Mouse (Mus musculus): ENCODE results near the gene Ip6k1.

The Ip6k1 gene

DNA sequence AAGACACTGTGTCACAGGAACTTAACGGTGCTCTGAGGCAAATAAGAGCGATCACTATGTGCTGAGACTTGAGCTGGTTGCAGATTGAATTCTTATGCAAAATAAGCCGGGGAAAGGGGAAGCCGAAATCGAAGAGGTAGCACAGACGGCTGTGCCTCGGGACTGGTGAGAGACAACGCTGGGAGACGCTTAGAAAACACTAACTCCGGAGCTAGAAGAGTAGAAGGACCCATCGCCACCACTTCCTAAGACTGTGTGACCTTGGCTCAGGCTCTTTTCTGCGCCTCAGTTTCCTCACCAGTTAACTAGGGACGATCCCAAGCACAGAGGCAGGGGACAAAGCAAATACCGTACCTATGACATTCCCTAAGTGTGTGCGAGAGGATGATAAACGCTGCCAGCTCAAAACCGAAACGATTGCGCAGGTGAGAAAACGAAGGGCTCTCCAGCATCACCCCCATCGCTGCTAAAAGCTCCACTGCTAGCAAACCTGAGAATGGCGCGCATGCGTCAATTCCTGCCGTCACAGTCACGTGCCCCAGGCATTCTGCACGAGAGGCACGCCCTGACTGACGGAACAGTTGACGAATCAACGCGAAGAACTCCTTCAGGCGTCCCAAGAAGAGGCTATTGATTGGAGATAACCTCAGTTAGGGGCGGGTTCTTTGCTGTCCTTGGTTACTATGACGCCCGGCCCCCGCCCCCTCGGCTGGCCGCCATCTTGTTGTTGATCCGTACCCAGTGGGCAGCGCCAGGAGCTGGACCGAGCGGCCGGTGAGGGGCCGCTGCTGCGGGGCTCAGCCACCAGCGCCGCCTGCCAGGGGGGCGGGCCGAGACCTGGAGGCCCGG is at the start of gene Ip6k1:
Gene Ip6k1 (plus strand): TSS at position 580 of the 849 bp plus-strand sequence.
- WGBS: under 1% methylated on average over 51 of the region's 51 CpGs

DNA sequence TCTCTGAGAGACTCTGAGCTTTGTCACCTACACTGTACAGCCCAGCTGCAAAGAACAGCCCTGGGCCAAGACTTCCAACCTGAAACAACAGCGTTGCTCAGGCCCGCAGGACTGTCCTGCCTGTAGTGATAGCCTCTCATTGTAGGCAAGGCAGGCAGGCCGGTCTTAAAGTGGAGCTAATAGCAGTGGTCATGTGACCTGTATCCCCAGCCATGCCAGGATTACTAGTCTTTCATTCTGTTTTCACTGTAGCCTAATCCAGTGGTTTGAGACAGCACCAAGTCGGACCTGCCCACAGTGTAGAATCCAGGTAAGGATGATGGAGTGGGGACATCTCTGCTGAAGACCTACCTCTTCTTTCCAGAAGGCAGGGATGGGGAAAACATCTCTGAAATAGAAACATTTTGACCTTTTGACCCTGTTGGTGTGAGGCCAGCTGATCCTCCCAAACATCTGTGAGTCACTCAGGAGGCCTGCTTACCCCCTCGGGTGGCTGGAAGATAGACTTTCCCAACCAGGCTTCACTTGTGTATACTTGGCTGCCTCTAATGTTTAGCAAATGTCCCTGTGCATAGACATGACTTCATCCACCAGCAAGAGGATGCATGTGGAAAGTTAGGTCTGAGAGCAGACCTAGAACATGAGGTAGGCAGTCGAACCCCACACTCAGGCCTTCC is 46.5 kb upstream of the Ip6k1 start:
- WGBS: 86% methylated on average over 6 of the region's 6 CpGs

DNA sequence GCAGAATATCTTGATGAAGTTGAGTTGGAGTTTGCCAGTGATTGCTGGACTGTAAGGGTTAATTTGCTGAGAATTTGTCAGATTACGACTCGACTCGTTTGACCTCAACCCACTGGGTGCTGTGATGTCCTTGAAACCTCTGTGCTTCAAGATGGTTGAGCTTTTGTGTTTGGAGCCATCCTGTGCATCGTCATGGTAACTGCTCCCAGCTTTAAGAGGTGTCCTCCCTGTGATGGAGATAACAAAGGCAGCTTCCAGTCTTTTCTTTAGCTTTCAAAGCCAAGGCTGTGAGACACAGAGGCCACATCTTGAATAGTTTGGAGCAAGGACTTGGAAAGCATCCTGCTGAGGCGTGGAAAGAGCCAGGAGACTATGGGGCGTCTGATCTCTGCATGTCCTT is 45.2 kb upstream of the Ip6k1 start:
- 58% methylated on average over 6 of the region's 6 CpGs for whole genome bisulfite sequencing

DNA sequence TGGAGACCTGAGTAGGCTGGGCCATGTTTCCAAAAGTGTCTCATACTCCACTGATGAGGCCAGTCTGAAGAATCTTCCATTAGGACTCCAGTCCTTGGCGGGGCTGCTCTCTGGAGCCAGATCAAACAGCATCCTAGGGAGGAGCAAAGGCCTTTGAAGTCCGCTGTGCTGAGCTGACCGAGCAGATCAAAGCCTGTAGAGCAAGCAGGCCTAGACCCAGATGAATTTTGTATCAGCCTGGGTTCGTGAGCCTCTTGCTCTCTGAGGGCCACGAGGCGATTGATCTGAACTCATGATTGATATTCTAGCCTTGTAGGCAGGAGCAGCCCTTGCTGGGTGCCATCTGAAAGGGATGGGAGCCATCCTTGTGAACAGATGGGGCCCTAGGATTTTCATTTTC is 42.4 kb upstream of the Ip6k1 start:
- 72% methylated on average over 6 of the region's 6 CpGs for WGBS

DNA sequence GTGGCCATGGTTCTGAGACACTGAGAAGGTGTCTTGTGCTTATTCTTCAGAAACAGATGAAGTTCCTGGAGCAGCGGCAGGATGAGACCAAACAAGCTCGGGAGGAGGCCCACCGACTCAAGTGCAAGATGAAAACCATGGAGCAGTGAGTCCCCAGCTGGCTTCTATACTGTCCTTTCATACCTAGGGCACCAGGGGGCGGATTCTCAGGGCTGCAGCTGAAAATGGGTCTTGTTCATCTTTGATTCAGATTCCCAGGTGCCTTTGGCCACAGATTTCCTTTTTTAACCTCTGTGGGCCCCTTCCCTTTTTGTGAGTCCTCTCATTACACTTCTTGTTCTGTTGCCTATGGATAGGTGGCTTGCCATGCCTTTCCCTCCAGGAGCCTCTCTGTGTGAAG is 41.4 kb upstream of the Ip6k1 start:
- WGBS: 73% methylated on average over 4 of the region's 4 CpGs

DNA sequence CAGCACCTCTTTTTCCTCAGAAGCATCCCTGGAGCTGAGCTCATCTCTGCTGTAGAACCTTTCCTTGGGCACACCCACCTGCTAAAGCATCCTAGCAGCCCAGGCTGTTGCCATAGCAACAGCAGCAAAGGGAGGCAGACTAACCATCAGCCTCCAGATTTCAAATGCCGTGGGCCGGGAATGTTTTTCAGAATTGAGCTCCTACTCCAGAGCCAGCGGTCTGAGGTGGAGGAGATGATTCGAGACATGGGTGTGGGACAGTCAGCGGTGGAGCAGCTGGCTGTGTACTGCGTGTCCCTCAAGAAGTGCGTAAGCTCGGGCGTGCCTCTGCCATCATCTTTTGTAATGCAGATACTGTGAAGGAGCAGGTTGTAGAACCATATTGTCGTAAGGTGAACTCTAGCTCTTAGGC is 40.9 kb upstream of the Ip6k1 start:
- 38% methylated on average over 10 of the region's 10 CpGs for WGBS

DNA sequence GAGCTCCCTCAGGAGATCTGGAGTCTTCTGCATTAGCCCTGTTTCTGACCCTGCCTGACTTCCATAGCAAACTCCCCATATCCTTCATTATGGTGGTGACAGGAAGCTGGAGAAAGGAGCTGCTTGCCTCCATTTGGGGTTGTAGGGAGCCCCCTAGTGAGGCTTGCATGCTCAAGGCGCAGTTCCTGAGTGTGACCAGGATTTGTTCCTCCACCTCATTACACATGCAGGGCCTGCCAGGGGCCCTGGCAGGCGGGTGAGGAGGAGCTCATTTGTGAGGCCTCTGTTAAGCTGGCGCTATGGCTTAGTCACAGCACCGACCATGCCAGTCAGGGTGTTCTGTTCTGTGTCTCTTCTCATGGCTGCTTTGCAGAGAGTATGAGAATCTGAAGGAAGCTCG is 40.4 kb upstream of the Ip6k1 start:
- 17% methylated on average over 5 of the region's 5 CpGs for WGBS

DNA sequence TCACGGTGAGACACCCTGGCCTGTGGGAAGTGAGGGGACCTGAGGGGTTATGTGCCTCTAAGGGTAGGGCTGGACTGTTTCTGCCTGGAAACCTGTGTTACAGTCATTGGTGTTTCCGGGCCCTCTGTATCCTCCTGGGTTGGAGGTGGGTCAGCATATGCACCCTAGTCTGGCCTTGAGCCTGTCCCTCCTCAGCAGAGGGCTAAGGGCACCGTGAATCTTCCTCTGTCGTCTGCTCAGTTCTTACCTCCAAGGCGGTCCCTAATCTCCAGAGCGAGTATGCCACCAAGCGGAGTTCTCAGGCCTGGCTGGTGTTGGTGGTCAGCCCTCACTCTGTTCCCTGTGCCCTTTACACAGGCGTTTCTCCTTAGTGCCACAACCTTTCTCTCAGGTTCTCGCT is 39.4 kb upstream of the Ip6k1 start:
- 94% methylated on average over 9 of the region's 9 CpGs for WGBS

DNA sequence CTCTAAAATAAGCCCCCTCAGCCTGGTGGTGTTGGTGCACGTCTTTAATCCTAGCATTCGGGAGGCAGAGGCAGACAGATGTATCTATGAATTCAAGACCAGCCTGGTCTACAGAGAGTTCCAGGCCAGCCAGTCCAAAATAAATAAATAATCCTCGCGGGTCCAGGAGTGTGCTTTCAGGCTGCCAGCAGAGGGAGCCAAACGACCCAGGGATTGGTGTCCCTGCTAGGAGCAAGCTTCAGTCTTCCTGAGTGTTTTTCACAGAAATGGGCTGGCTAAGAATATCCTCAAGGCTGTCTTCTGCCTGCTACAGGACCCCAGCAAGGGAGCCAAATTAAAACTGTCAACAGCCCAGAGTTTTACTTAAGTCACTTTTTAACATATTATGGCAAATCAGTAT is 38.6 kb upstream of the Ip6k1 start:
- WGBS: 13% methylated on average over 5 of the region's 5 CpGs

DNA sequence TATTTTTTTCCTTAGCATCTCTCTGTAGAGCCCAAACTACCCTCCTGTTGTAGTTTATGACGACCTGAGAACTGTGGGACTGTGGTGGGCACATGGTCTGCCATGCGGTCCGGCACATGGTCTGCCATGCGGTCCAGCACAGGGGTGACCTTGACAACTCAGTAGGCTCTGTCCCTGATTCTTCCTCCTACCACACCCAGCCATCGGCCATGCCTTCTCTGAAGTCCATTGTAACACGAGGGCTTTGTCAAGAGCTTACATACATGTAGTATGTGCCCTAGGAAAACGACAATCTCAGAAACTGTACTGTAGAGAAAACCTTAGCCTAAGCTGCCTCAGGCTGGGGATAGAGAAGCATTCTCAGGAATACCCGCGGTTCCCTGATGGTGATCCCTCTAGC is 37.6 kb upstream of the Ip6k1 start:
- WGBS: 88% methylated on average over 9 of the region's 9 CpGs

DNA sequence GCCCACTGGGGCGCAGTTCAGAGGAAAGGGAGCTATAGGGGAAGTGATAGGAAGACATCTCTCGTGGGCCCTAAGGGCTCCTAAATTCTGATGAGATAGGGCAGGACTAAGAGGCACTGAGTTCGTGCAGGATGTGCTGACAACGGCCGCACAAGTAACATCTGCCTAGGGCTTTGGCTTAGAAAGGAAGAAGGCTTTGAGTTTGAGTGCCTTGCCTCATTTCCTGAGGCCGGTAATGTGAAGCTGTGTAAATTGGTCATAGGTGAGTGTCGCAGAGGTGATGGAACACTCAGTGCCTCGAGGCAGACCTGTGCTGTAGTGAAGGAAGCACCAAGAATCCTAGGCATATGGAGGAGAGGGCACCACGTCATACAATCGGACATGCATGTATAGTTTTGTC is 35.6 kb upstream of the Ip6k1 start:
- WGBS: 89% methylated on average over 10 of the region's 10 CpGs

DNA sequence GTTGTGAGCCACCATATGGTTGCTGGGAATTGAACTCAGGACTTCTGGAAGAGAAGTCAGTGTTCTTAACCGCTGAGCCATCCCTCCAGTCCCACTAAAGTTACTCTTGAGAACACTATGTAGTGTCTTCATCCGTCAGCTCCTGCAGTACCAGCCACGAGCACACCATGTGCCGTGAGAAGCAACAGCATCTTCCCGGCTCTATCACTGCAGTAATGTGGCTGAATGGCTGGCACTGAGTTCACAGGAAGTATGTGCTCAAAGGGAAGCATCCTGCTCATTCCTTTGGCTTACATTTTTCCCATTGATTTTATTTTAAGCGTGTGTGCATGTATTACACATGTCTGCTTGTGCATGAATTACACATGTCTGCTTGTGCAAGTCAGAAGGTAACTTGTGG is 34.9 kb upstream of the Ip6k1 start:
- 63% methylated on average over 6 of the region's 6 CpGs for WGBS

DNA sequence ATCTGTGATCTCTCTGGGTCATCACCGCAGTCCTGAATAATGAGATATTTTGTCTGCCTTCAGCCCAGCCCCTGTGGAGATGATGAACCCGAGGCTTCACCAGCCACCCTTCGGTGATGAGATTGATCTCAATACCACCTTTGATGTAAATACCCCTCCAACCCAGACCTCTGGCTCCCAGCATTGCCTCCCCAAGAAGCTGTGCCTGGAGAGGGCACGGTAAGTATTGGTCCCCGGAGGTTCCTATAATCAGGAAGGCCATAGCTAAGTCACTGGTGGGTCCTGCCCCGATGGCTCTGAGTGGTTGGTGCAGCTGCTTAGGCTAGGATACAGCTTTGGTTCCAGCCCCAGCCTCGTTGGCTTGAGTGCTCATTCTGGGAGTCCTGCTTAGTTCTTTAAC is 33.8 kb upstream of the Ip6k1 start:
- 91% methylated on average over 7 of the region's 7 CpGs for WGBS

DNA sequence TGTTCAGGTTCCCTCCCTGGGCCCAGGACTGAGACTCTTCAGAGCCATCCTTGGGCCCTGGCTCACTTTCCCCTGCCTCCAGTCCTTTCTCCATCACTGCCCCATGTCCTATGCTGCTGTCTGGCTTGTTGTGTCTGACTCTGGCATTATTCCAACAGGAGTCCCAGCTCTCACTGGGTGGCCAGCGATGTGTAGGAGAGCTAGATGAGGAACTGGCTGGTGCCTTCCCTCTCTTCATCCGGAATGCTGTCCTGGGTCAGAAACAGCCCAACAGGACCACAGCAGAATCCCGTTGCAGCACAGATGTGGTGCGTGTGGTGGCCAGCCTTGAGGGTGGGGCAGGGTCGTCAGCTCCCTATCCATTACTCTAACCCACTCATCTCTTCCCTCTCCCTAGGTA is 32.0 kb upstream of the Ip6k1 start:
- 87% methylated on average over 5 of the region's 5 CpGs for WGBS

DNA sequence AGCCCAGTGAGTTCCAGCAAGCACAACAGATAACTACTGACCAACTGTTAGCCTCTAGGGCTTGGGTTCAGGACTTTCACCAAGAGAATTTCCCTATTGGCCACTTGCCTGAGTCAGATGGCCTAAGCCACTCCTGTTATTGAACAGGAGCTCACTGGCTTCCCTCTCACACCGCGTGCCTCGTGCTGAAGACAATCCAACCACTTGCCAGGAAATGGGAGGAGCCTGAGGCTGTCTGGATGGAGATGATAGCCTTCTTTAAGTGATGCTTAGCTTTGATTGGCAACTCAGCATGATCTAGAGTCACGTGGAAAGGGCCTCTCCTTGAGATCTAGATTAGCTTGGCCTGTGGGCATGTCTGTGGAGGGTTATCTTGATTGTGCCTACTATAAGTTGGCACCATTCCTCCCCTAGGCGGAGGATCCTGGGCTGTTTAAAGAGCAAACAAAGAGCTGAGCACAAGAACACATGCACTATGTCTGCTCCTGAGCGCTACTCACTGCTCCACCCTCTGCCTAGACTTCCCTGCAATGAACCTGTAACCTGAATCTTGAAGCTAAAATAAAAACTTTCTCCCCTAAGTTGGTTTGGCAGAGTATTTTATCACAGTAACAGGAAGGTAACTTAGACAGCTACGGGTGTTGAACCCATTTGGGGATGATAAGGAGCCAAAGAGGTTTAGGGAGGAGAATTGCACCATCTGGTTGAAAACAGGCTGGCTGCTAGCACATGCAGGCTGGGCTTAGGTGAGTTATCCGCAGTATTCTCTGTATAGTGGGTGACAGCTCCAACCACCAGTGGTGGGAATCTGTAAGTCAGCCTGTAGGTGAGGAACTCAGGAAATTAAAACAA is 30.4 kb upstream of the Ip6k1 start:
- WGBS: 73% methylated on average over 8 of the region's 8 CpGs

DNA sequence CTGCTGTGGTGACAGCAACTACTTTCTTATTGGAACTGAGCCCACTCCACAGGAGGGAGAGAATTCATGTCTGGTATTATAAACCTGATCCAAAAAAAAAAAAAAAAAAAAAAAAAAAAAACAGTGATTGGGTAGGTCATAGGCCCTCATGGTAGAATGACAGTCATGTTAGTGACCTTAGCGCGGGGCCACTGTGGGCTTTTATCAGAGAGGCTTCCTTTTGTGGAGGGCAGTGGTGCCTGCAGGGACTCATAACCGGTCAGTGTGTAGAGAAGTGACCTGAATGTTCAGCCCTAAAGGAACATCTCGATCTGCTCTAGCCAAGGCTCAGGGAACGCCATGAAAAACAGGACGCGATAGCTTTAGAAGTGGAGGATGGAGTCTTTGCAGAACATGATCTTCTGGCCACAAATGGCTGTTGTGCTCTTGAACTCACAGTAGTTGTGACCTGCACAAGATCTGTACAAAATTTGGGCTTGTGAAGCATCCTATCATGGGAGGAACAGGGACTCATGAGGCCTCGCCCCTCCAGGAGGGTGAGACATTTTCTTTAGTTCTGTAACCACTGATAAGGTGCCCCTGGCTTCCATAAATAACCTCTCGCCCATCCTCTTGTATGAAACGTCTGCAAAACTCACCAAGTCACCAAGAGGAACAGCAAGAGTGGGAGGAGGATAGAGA is 27.7 kb upstream of the Ip6k1 start:
- WGBS: 78% methylated on average over 10 of the region's 10 CpGs

DNA sequence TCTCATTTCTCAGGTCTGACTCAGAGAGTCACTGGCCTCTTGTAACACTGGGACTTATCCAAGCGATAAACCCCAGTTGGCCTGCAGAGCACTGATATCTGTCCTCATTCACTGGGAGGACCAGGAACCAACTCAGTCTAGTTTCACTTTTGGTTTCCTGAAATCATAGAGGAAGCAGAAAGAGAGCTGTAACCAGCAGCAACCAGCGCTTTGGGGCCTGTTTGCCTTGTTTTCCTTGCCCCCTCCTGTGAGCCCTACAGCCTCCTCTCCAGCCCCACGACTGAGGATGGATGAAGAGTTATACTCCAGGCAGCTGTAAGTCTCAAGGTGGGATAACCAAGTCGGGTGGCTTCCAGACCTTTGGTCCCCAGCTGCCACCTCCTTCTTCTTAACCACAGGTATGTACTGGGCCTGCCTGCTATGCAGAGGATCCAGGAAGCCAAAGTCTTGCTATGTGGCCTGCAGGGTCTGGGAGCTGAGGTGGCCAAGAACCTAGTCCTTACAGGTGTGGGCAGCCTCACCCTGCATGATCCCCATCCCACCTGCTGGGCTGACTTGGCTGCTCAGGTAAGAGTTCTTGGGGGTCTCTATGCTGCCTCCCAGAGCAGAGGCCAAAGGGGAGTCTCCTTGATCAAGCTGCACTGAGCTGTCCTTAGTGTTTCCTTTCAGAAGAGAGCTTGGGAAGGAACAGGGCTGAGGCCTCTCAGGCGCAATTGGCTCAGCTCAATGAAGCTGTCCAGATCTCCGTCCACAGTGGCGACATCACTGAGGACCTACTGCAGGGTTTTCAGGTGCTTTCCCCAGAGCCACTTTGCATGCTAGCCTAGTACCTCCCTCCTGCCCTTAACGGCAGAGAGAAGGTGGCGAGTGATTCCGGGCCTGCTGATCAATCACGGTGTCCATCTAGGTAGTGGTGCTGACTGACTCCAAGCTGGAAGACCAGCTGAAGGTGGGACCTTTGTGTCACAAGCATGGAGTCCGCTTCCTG is 26.6 kb upstream of the Ip6k1 start, which contains the start of gene Uba7:
Gene Uba7 (plus strand): TSS at position 107 of the 988 bp plus-strand sequence.
- 78% methylated on average over 12 of the region's 12 CpGs for WGBS

DNA sequence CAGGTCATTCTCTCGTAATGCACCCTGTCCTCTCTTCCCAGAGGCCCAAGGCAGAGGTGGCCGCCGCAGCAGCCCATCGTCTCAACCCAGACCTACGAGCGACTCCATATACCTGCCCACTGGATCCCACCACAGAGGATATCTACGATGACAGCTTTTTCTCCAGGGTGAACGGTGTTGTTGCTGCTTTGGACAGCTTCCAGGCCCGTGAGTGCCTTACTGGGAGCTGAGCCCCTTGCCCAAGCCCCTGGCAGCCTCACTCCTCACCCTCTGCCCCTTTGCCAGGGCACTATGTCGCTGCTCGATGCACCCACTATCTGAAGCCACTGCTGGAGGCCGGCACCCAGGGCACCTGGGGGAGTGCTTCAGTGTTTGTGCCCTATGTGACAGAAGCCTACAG is 23.5 kb upstream of the Ip6k1 start:
- 92% methylated on average over 12 of the region's 12 CpGs for WGBS

DNA sequence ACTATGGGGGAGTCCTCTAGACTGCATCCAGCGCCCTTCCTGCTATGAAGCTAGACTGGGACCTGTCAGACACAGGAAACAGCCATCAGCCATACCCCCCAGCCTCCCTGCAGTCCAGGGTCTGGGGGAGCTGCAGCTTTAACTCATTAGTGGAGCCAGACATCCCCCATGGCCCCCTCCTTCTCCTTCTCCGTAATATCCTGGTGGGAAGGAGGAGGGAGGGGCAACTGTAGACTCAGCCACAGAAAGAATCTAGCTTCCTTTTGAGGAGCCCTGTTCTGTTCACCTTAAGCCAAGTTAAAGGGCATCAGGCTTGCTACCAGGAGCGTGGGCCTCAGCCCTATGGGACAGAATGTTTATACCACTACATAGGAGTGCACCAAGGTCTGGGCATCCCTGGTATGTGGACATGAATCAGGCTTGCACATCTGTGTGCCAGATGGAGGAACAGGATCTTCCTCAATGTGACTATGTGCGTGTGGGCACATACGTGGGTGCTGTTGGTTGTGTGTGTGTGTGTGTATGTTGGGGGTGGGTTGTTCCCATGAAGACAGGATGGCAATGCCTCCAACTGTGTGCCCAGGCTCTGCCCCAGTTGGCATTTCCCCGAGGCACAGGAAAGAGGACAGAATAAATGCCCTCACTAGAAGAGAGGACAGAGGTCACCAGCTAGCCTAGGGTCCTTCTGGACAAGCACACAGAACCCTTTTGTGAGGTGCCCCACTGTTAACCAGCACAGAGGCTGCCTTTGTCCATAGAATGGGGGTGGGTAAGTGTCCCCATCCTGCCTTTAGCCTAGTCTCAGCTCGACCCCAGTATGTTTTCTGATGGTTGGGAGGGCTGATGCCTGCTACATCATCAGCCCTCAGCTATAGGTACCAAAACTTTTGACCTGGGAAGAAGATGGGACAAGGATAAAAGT is 20.4 kb upstream of the Ip6k1 start:
- WGBS: 33% methylated on average over 7 of the region's 7 CpGs

Measured in cerebral cortex, adult 2 months (tissue).